Mouse (Mus musculus): ENCODE data around the gene Ggt6.

GRCm38 (mm10) chr11:72389407-72390142 is 45.8 kb upstream of the Ggt6 start:
- TF ChIP-seq CTCF (IDR thresholded peaks at IDR 0.05; ENCODE audit: borderline replicate concordance, extremely low read depth, insufficient read depth, insufficient read length) (no peak), POLR2A (IDR thresholded peaks at IDR 0.05; ENCODE audit: borderline replicate concordance, extremely low read depth, insufficient read depth, insufficient read length, poor library complexity, severe bottlenecking) (no peak)
